Mouse (Mus musculus) liver, adult (tissue): ENCODE data around the gene Olfr521.

Experiments
- GATA4 ChIP-seq: IDR thresholded peaks from 2 replicates; pipeline ENCODE4 v1.6.1; 2014; ENCODE audit warnings: mild to moderate bottlenecking, low read length; ENCODE audit not compliant: insufficient replicate concordance

The Olfr521 gene

DNA sequence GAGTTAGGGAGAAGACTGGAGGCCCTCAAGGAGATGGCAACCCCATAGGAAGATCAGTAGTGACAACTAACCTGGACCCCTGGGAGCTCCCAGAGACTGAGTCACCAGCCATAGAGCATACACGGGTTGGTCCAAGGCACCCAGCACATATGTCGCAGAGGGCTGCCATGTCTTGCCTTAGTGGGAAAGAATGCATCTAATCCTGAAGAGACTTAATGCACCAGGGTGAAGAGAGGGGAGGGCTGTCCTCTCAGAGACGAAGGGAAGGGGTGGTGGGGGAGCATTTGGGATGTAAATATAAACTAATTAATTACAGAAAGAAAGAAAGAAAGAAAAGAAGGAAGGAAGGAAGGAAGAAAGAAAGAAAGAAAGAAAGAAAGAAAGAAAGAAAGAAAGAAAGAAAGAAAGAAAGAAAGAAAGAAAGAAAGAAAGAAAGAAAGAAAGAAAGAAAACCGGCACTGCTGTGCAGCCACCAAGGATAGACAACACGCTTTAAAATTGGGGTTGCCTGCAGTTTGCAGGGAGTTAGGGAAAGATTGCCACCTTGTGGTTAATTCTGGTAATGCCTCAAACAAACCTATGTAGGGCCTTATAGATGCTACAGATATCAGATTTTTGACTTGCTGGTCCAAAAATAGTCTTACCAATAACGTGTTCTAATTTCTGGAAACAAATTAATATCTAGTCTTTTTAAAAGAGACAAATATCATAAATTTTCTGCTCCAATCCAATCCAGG lies 34.8 kb downstream of the Olfr521 start:
- TF ChIP-seq GATA4 = no peak

DNA sequence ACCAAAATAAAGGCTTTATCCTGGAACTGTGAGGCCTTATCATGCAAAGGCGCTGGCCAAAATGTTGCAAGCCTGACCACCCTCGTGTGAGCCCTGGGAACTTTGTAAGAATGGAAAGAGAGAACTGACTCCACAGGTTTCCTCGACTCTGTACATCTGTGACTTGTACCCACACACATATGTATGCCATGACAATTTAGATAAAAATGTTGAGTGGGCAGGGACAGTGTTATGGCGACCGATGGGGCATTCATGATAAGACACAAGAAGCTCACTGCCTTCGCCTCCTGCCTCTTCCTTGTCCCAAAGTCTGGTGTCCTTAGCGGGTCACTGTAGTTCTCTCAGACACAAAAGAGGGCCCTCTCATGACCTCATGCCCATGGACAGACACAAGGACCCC lies 35.8 kb downstream of the Olfr521 start:
- TF ChIP-seq GATA4 = no peak

DNA sequence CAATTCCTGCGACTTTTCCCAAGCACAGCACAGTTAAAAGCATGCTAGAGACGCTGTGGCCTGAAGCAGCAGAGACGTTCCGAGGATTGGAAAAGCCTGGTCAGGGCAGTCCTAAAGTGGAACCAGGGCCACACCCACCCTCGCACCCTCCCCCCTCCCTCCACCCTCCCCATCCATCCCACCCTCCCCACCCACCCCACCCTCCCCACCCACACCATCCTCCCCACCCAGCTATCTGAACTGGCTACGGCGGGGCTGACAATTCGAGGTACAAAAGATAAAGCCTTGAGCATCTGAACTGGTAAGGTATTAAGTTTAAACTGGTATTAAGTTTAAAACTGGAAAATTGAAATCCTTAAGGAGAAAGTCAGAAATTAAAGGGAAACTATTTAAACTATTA lies 40.2 kb downstream of the Olfr521 start:
- TF ChIP-seq GATA4 = no peak

DNA sequence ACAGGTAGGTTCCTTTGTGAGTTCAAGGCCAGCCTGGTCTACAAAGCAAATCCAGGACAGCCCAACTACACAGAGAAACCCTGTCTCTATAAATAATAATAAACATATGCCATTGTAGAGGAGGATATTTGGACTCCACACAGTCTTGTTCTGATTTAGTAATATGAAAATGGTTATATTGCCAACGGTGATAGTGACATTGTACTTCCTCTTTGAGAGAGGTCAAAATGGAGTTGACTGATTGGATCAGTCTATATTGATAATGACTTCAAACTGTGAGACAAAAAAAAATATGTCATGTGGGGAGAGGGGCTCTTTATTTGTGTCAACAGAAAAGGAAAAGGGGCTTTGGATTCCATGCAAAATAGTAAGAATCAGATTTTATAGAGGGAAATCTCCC lies 42.0 kb downstream of the Olfr521 start:
- no peak for TF ChIP-seq GATA4

DNA sequence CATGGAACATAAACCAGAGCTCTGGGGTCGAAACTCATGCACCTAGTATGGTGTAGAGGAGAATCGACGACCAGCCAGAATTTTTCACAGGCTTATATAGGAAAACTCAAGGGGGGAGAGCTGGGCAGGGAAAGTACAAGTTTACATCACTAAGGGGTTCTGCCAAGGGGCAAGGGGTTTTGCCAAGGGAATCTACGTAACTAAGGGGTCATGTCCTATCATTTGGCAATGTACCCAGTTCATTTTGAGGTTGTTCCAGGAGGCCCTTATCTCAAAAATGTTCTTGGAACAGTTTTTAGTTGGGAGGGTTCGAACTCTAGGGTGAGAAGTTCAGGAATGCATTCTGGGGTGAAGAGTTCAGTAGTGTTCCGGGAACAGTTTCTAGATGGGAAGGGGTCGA lies 43.7 kb downstream of the Olfr521 start:
- peak; percentile 55; the same call in 1 of the 2 replicates for TF ChIP-seq GATA4

DNA sequence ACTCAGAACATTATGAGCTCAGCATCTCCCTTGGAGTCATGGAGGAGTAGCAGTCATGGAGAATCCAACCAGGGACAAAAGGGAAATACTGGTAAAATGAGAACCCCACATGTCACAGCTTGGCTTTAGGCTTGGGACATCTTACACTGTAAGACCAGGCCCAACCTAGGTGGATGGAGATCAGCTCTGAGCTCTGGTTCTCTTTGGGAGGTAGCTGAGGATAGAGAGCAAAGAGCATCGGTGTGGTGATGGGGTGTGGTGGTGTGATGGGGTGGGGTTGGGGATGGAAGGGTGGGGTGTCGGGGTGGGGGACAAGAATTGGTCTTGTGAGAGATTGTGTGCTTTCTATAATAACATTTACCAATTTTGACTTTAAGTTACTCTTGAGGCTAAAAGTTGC lies 47.5 kb downstream of the Olfr521 start:
- no peak for TF ChIP-seq GATA4

DNA sequence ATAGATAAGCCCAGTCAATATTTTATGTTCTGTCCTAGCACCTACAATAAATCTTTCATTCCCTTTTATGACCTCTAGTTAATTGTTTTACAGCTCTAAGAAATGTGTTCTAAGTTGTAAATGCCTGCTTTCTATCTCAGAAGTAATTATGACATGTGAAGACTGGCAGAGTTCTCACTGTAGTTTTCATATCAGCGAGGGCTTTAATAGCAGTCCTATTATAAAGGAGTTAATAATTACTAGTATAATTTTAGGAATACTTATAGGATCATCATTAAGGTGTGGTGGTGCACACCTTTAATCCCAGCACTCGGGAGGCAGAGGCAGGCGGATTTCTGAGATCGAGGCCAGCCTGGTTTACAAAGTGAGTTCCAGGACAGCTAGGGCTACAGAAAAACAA lies 48.4 kb downstream of the Olfr521 start:
- no peak for TF ChIP-seq GATA4

DNA sequence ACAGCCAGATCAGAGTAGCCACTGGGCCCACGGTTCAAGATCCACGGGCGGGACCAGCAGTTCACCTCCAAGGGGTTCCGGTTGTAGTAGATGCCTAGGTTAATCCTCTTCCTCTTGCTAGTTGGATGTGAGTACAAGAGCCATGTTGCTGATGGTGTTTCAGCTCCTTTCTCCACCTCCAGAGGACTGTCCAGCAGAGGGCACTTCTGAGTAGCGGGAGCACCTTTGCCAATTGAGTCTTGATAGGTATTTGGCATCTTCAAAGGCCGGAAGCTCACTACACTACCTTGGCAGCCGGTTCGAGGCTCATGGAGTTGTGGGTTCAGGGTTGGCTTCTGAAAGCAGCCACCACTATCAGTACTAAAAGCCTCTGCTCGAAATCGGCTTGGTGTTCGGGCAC lies 50.1 kb downstream of the Olfr521 start:
- no peak for TF ChIP-seq GATA4
